Mouse (Mus musculus) midbrain, postnatal 0 days (tissue): ENCODE measurements around the gene Noxo1. TPM values are rescaled to one million over a fixed set of nuclear protein-coding genes. Genes with fewer than 3 reads are reported as not detected.

ENCODE experiments used
- ATAC-seq: fragments of 200-750 bp; cut with Nextera tagmentation; 2 replicates; pipeline ENCODE4 v1.8.0; 2017; ENCODE audit warnings: moderate number of reproducible peaks, mild to moderate bottlenecking, moderate TSS enrichment, moderate library complexity; ENCODE audit not compliant: low FRiP score
- DNase-seq: peaks from one replicate; pipeline ENCODE4 v3.0.0-alpha.2; 2015; ENCODE audit warnings: low spot score
- H3K27ac ChIP-seq: fragments of 300-500 bp; sonication (generic); 2 replicates; pipeline ENCODE4 v1.5.1; 2014; ENCODE audit warnings: low read depth, mild to moderate bottlenecking, low read length, mixed read lengths
- H3K27me3 ChIP-seq: fragments of 300-500 bp; sonication (generic); 2 replicates; pipeline ENCODE4 v1.6.1; 2014; ENCODE audit warnings: low read length, control low read depth, mixed read lengths; ENCODE audit not compliant: insufficient read depth
- H3K36me3 ChIP-seq: fragments of 300-500 bp; sonication (generic); 2 replicates; pipeline ENCODE4 v1.6.1; 2014; ENCODE audit warnings: low read length, control low read depth, mixed read lengths; ENCODE audit not compliant: insufficient read depth
- H3K4me1 ChIP-seq: fragments of 300-500 bp; sonication (generic); 2 replicates; pipeline ENCODE4 v1.6.1; 2014; ENCODE audit warnings: mild to moderate bottlenecking, control low read depth, antibody characterized with exemption, low read length, mixed read lengths; ENCODE audit not compliant: insufficient read depth
- H3K4me2 ChIP-seq: fragments of 300-500 bp; sonication (generic); 2 replicates; pipeline ENCODE4 v1.6.1; 2014; ENCODE audit warnings: low read depth, mild to moderate bottlenecking, low read length, mixed read lengths; ENCODE audit not compliant: poor library complexity, severe bottlenecking
- H3K4me3 ChIP-seq: fragments of 300-500 bp; sonication (generic); 2 replicates; pipeline ENCODE4 v1.5.1; 2014; ENCODE audit warnings: low read depth, mild to moderate bottlenecking, low read length, moderate library complexity
- H3K9ac ChIP-seq: fragments of 300-500 bp; sonication (generic); replicated peaks from 2 replicates; pipeline ENCODE4 v1.6.1; 2014; ENCODE audit warnings: mild to moderate bottlenecking, low read length, moderate library complexity, mixed read lengths; ENCODE audit not compliant: poor library complexity, severe bottlenecking
- H3K9me3 ChIP-seq: fragments of 300-500 bp; sonication (generic); 2 replicates; pipeline ENCODE4 v1.6.1; 2016; ENCODE audit warnings: low read length, control low read depth
- CTCF ChIP-seq: IDR thresholded peaks from 2 replicates; pipeline ENCODE4 v1.5.1; 2016; ENCODE audit warnings: antibody characterized with exemption, mild to moderate bottlenecking
- WGBS: fragments of 180-500 bp; shearing (Covaris S2); extraction: QIAGEN DNeasy Blood & Tissue Kit; methylation state at CpG from one replicate; pipeline ENCODE4 v1.1.7; 2014; 5-methylcytosine and 5-hydroxymethylcytosine counted together
- polyA plus RNA-seq: library from polyadenylated mRNA; unstranded; fragments of >200 nt; fragmentation: Nextera tagmentation; extraction: Ambion mirVana; gene quantifications from 2 replicates; pipeline ENCODE4 v1.2.1, GENCODE M21; 2015
- total RNA-seq: library from RNA; depleted of rRNA; stranded (reverse); fragments of >200 nt; gene quantifications from 2 replicates; pipeline ENCODE4 v1.2.3, GENCODE M21; 2014

The Noxo1 gene
- total and polyA plus RNA-seq, 2 experiments from 2014 or later: 1.9 to 11.1 TPM

- no peaks in the 10 kb centered on the region for H3K36me3 ChIP-seq
- ATAC-seq: peak; percentile 57
- H3K9ac ChIP-seq: peak within 1 kb of the TSS; percentile 89
- H3K4me3 ChIP-seq: peak within 1 kb of the TSS; percentile 87
- peak within 1 kb of the TSS; percentile 94 for H3K4me2 ChIP-seq
- peak within 1 kb of the TSS; percentile 80 for H3K27ac ChIP-seq
- DNase-seq: peak; percentile 49
- no peaks in the 10 kb centered on the region for H3K9me3 ChIP-seq
- no peaks in the 10 kb centered on the region for H3K27me3 ChIP-seq
- WGBS: under 1% methylated on average over 37 of the region's 41 CpGs
- H3K4me1 ChIP-seq: peaks cover 9% of the 10 kb centered on the region
- TF ChIP-seq CTCF: no peak
Observed at GRCm38 (mm10) chr17:24650070-24650616, 45.9 kb upstream of the Noxo1 start, which contains the start of gene Slc9a3r2. Slc9a3r2 (minus strand) TSS chr17:24650327.

GRCm38 (mm10) chr17:24650766-24651165, 45.3 kb upstream of the Noxo1 start:
- peak overlapping the region; percentile 80; the same call in 1 of the 2 replicates for H3K27ac ChIP-seq

DNA sequence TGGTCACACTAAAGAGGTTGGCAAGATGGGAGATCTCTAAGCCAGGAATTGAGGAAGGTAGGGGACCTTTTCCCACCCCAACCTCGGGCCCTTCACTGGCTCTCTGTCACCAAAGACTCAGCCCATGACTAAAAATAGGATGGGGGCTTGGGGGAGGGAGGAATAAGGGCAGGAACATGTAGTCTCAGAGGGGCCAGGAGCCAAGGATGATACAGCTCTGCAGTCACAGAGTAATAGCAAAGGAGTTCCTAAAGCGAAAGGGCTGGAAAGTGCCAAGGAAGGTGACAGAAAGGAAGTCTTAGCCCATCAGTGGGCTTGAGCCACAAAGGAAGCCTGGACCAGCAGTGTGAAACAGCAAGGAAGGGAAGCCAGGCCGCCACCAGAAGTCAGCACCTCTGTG, 44.2 kb upstream of the Noxo1 start:
- H3K36me3 ChIP-seq: no peaks in the 10 kb centered on the region
- H3K27ac ChIP-seq: no peak overlapping the region
- TF ChIP-seq CTCF: no peak
- no peak overlapping the region for H3K9ac ChIP-seq
- no peak overlapping the region for H3K4me2 ChIP-seq
- H3K4me1 ChIP-seq: peaks cover 9% of the 10 kb centered on the region
- no peaks in the 10 kb centered on the region for H3K9me3 ChIP-seq
- H3K4me3 ChIP-seq: no peak overlapping the region
- no peak for ATAC-seq
- H3K27me3 ChIP-seq: peaks cover 4% of the 10 kb centered on the region; the same call in 1 of the 2 replicates
- DNase-seq: no peak
- WGBS: 68% methylated on average over 3 of the region's 3 CpGs

More at GRCm38 (mm10) chr17:24650766-24651165, 45.3 kb upstream of the Noxo1 start:
- H3K27me3 ChIP-seq: no peaks in the 10 kb centered on the region; the same call in 1 of the 2 replicates
- H3K4me1 ChIP-seq: peaks cover 9% of the 10 kb centered on the region
- no peak for TF ChIP-seq CTCF
- peak overlapping the region; percentile 94 for H3K4me2 ChIP-seq
- no peaks in the 10 kb centered on the region for H3K36me3 ChIP-seq
- DNase-seq: no peak
- peak overlapping the region; percentile 89 for H3K9ac ChIP-seq
- ATAC-seq: no peak
- H3K4me3 ChIP-seq: peak overlapping the region; percentile 87
- no peaks in the 10 kb centered on the region for H3K9me3 ChIP-seq
- 76% methylated on average over 4 of the region's 4 CpGs for WGBS

GRCm38 (mm10) chr17:24653967-24654710, 41.9 kb upstream of the Noxo1 start:
- Histone ChIP-seq H3K27me3 (peaks cover 27% of the 10 kb centered on the region), H3K9me3 (no peaks in the 10 kb centered on the region), H3K27ac (no peak overlapping the region), H3K4me2 (peak overlapping the region; percentile 45), H3K9ac (no peak overlapping the region), H3K4me1 (peaks cover 10% of the 10 kb centered on the region), H3K4me3 (peak overlapping the region; percentile 18; the same call in 1 of the 2 replicates), H3K36me3 (no peaks in the 10 kb centered on the region)
- DNase-seq (peak; percentile 73), ATAC-seq (no peak)
- TF ChIP-seq CTCF: peak; percentile 94
- WGBS: 6% methylated on average over 18 of the region's 19 CpGs

GRCm38 (mm10) chr17:24654969-24655368, 41.1 kb upstream of the Noxo1 start:
- no peak overlapping the region for H3K4me3 ChIP-seq
- no peak overlapping the region for H3K9ac ChIP-seq
- no peaks in the 10 kb centered on the region for H3K36me3 ChIP-seq
- H3K27ac ChIP-seq: no peak overlapping the region
- H3K27me3 ChIP-seq: peaks cover 33% of the 10 kb centered on the region
- WGBS: 78% methylated on average over 4 of the region's 4 CpGs
- H3K4me1 ChIP-seq: peaks cover 10% of the 10 kb centered on the region
- H3K4me2 ChIP-seq: no peak overlapping the region
- ATAC-seq (no peak), DNase-seq (no peak)
- TF ChIP-seq CTCF: no peak
- no peaks in the 10 kb centered on the region for H3K9me3 ChIP-seq
